Mouse (Mus musculus) cerebellum, adult 2 months (tissue): ENCODE measurements at regions not wholly inside any gene's neighbourhood (a gene's known extent, or its start where the extent isn't known, plus 50 kb on each side); places are given as distances from the start of the nearest gene placed in this dataset.

Experiments
- CTCF ChIP-seq: fragments of 200-500 bp; IDR thresholded peaks from 2 replicates; pipeline ENCODE4 v1.5.1; 2011; ENCODE audit warnings: low read depth, mild to moderate bottlenecking, control low read depth, low read length, moderate library complexity, borderline replicate concordance; ENCODE audit not compliant: insufficient read depth
- POLR2A ChIP-seq: fragments of 200-500 bp; IDR thresholded peaks from 2 replicates; pipeline ENCODE4 v1.6.1; 2011; ENCODE audit warnings: low read length, control low read depth, borderline replicate concordance; ENCODE audit not compliant: insufficient read depth

- TF ChIP-seq CTCF (no peak), POLR2A (no peak)
Observed at GRCm38 (mm10) chr14:46258551-46258950, 120.7 kb upstream of the Gm15217 start.
